8 mouse cellular contexts compared by ENCODE assay signal in genomic region chr2:38997386-38998374, GRCm38 (mm10). TPM values are rescaled to one million over a fixed set of nuclear protein-coding genes. Genes with fewer than 3 reads are reported as not detected.
DNase-seq lines count a peak whose midpoint lies in the region; ATAC-seq and TF ChIP-seq lines count a peak whose summit lies in the region.

Wdr38 (plus strand) TSS chr2:38997476.

- WGBS in bone marrow, adult 2 months, result 11% methylated on average over 33 of the region's 33 CpGs
- WGBS in embryonic facial prominence, embryonic 14.5 days, result 13% methylated on average over 33 of the region's 33 CpGs
- 15% methylated on average over 33 of the region's 33 CpGs for whole genome bisulfite sequencing in limb, embryonic 13.5 days
- WGBS in midbrain, embryonic 15.5 days, result 15% methylated on average over 33 of the region's 33 CpGs

- H3K4me1 ChIP-seq in bone marrow, adult 2 months (ENCODE audit: control insufficient read depth, insufficient read depth, low read length), result no peaks in the 10 kb centered on the region; the same call in 1 of the 2 replicates
- H3K4me1 ChIP-seq in embryonic facial prominence, embryonic 14.5 days (ENCODE audit: control insufficient read depth, insufficient read depth, low read length), result peaks cover 5% of the 10 kb centered on the region; the same call in 1 of the 2 replicates
- H3K4me1 ChIP-seq in limb, embryonic 13.5 days, result peaks cover 8% of the 10 kb centered on the region
- H3K4me1 ChIP-seq in midbrain, embryonic 15.5 days, result peaks cover 7% of the 10 kb centered on the region

- ATAC-seq in embryonic facial prominence, embryonic 14.5 days (ENCODE audit: low read depth), result peak; percentile 95
- peak; percentile 93 for ATAC-seq in limb, embryonic 13.5 days (ENCODE audit: low FRiP score, low read depth)
- peak; percentile 92 for ATAC-seq in midbrain, embryonic 15.5 days (replicated peaks)

- DNase-seq in A20 (ENCODE audit: low read depth, low spot score), result peak; percentile 92
- DNase-seq in embryonic facial prominence, embryonic 14.5 days (ENCODE audit: low spot score), result peak; percentile 89
- peak; percentile 87 to 92 for DNase-seq in heart, adult 9 months (ENCODE audit: low spot score in 2 of 2)
- peak; percentile 94 for DNase-seq in kidney, adult 9 months
- peak; percentile 77 to 88 for DNase-seq in spleen, adult 18-20 months

- H3K9ac ChIP-seq in embryonic facial prominence, embryonic 14.5 days (ENCODE audit: low read depth, low read length), result peak within 1 kb of the TSS; percentile 56
- peak within 1 kb of the TSS; percentile 65 for H3K9ac ChIP-seq in limb, embryonic 13.5 days
- no peak within 1 kb of the TSS; the same call in 1 of the 2 replicates for H3K9ac ChIP-seq in midbrain, embryonic 15.5 days

- no peaks in the 10 kb centered on the region for H3K27me3 ChIP-seq in embryonic facial prominence, embryonic 14.5 days (replicated peaks; ENCODE audit: control insufficient read depth, insufficient read depth, low read length)
- H3K27me3 ChIP-seq in limb, embryonic 13.5 days, result no peaks in the 10 kb centered on the region
- 0 out of 2 replicates have a peak, but pooled peaks cover 4% of the 10 kb centered on the region for H3K27me3 ChIP-seq in midbrain, embryonic 15.5 days (replicated peaks)

- H3K4me3 ChIP-seq in bone marrow, adult 2 months (replicated peaks; ENCODE audit: control insufficient read depth, low read depth, low read length), result peak within 1 kb of the TSS; percentile 71
- peak within 1 kb of the TSS; percentile 38 for H3K4me3 ChIP-seq in embryonic facial prominence, embryonic 14.5 days (ENCODE audit: low read depth, low read length)
- H3K4me3 ChIP-seq in limb, embryonic 13.5 days, result peak within 1 kb of the TSS; percentile 46
- H3K4me3 ChIP-seq in midbrain, embryonic 15.5 days, result peak within 1 kb of the TSS; percentile 32

- peak; percentile 34; the same call in 1 of the 2 replicates for TF ChIP-seq POLR2A in bone marrow, adult 2 months (IDR thresholded peaks at IDR 0.05; ENCODE audit: borderline replicate concordance, control insufficient read depth, low read depth, low read length)

- no peaks in the 10 kb centered on the region for H3K9me3 ChIP-seq in embryonic facial prominence, embryonic 14.5 days (ENCODE audit: control insufficient read depth, low read length)
- H3K9me3 ChIP-seq in limb, embryonic 13.5 days, result no peaks in the 10 kb centered on the region
- no peaks in the 10 kb centered on the region for H3K9me3 ChIP-seq in midbrain, embryonic 15.5 days

- peak; percentile 91 for TF ChIP-seq CTCF in bone marrow, adult 2 months (IDR thresholded peaks at IDR 0.05; ENCODE audit: control insufficient read depth, insufficient read depth, low read length)

- peak within 1 kb of the TSS; percentile 62 for H3K4me2 ChIP-seq in embryonic facial prominence, embryonic 14.5 days (ENCODE audit: low read depth, low read length)
- peak within 1 kb of the TSS; percentile 64 for H3K4me2 ChIP-seq in limb, embryonic 13.5 days (replicated peaks)
- H3K4me2 ChIP-seq in midbrain, embryonic 15.5 days, result peak within 1 kb of the TSS; percentile 43

- H3K36me3 ChIP-seq in embryonic facial prominence, embryonic 14.5 days (ENCODE audit: control insufficient read depth, insufficient read depth, low read length), result peaks cover 35% of the 10 kb centered on the region
- H3K36me3 ChIP-seq in limb, embryonic 13.5 days, result peaks cover 34% of the 10 kb centered on the region
- peaks cover 26% of the 10 kb centered on the region for H3K36me3 ChIP-seq in midbrain, embryonic 15.5 days (replicated peaks)

- H3K27ac ChIP-seq in bone marrow, adult 2 months (ENCODE audit: control insufficient read depth, insufficient read depth, low read depth, low read length, poor library complexity), result no peak within 1 kb of the TSS
- H3K27ac ChIP-seq in embryonic facial prominence, embryonic 14.5 days (replicated peaks; ENCODE audit: low read depth, low read length), result 0 out of 2 replicates have a peak within 1 kb of the TSS, but pooled peaks have one; percentile 13
- H3K27ac ChIP-seq in limb, embryonic 13.5 days, result no peak within 1 kb of the TSS; the same call in 1 of the 2 replicates
- no peak within 1 kb of the TSS for H3K27ac ChIP-seq in midbrain, embryonic 15.5 days

RNA-seq across cellular contexts. Expression of gene Wdr38, which starts in this region (rescaled TPM):
- 1.4 and 2.0 TPM in 2 replicates for polyA plus RNA-seq in bone marrow, adult 2 months (2011; ENCODE audit: insufficient read depth, insufficient read length, low replicate concordance, missing spikeins)
- polyA plus RNA-seq in embryonic facial prominence, embryonic 14.5 days (2014; fragmentation: Nextera tagmentation; extraction: Ambion mirVana), result 0.92 and 1.4 TPM in 2 replicates
- polyA plus RNA-seq in limb, embryonic 13.5 days (2015; fragmentation: Nextera tagmentation; extraction: Ambion mirVana), result 1.8 and 1.9 TPM in 2 replicates
- 1.8 and 1.9 TPM in 2 replicates for polyA plus RNA-seq in midbrain, embryonic 15.5 days (2015; fragmentation: Nextera tagmentation; extraction: Ambion mirVana)
